Mouse (Mus musculus) kidney, postnatal 0 days (tissue): ENCODE measurements at regions not wholly inside any gene's neighbourhood (a gene's known extent, or its start where the extent isn't known, plus 50 kb on each side); places are given as distances from the start of the nearest gene placed in this dataset.
A peak's percentile ranks its signal among the peaks of the same experiment; 100 is the strongest.

Source experiments
- ATAC-seq: fragments of 200-750 bp; cut with Nextera tagmentation; replicated peaks from 2 replicates; pipeline ENCODE4 v1.8.0; 2017; ENCODE audit warnings: low read depth, moderate number of reproducible peaks, moderate TSS enrichment, moderate library complexity; ENCODE audit not compliant: low FRiP score
- DNase-seq: peaks from one replicate; pipeline ENCODE4 v3.0.0-alpha.2; 2016; ENCODE audit warnings: low spot score
- H3K27ac ChIP-seq: fragments of 300-500 bp; sonication (generic); 2 replicates; pipeline ENCODE4 v1.5.1; 2014; ENCODE audit warnings: mild to moderate bottlenecking
- H3K27me3 ChIP-seq: fragments of 300-500 bp; sonication (generic); 2 replicates; pipeline ENCODE4 v1.6.1; 2014; ENCODE audit warnings: low read length, mixed read lengths; ENCODE audit not compliant: insufficient read depth
- H3K36me3 ChIP-seq: fragments of 300-500 bp; sonication (generic); 2 replicates; pipeline ENCODE4 v1.6.1; 2014; ENCODE audit warnings: low read length, mixed read lengths; ENCODE audit not compliant: insufficient read depth
- H3K4me1 ChIP-seq: fragments of 300-500 bp; sonication (generic); replicated peaks from 2 replicates; pipeline ENCODE4 v1.6.1; 2014; ENCODE audit warnings: antibody characterized with exemption, low read length, mixed read lengths; ENCODE audit not compliant: insufficient read depth
- H3K4me2 ChIP-seq: fragments of 300-500 bp; sonication (generic); 2 replicates; pipeline ENCODE4 v1.6.1; 2014; ENCODE audit warnings: mild to moderate bottlenecking, low read length, moderate library complexity, mixed read lengths
- H3K4me3 ChIP-seq: fragments of 300-500 bp; sonication (generic); replicated peaks from 2 replicates; pipeline ENCODE4 v1.5.1; 2014; ENCODE audit warnings: low read depth, low read length
- H3K9ac ChIP-seq: fragments of 300-500 bp; sonication (generic); 2 replicates; pipeline ENCODE4 v1.6.1; 2014; ENCODE audit warnings: low read depth, low read length
- H3K9me3 ChIP-seq: fragments of 300-500 bp; sonication (generic); replicated peaks from 2 replicates; pipeline ENCODE4 v1.6.1; 2016; ENCODE audit warnings: low read length, inconsistent platforms, mixed read lengths
- CTCF ChIP-seq: IDR thresholded peaks from 2 replicates; pipeline ENCODE4 v1.5.1; 2016; ENCODE audit warnings: antibody characterized with exemption, low read depth, mild to moderate bottlenecking, moderate library complexity
- WGBS: fragments of 180-500 bp; shearing (Covaris S2); extraction: QIAGEN DNeasy Blood & Tissue Kit; methylation state at CpG from one replicate; pipeline ENCODE4 v1.1.7; 2014; 5-methylcytosine and 5-hydroxymethylcytosine counted together

DNA sequence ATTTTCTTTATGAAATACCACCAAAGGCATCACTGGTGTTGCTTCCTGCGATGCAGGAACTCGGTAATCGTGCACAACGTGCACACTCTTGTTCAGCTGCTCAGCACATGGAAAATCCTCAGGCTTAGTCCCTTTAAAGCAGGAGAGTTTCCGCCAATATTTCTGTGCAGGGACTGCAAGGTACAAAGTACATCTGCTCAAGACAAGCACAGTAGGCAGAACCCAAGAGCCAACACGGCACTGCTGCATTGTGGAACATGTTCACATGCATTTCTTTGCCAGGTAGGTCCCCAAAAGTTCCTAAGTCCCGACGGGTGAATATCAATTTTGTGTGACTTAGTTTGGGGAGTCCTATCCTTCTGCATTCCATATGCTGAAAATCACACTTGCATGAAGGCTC, 808.0 kb upstream of the Pou3f3 start:
- H3K4me3 ChIP-seq: no peak overlapping the region
- WGBS: 92% methylated on average over 8 of the region's 8 CpGs
- H3K27me3 ChIP-seq: no peaks in the 10 kb centered on the region
- no peak for DNase-seq
- H3K9ac ChIP-seq: no peak overlapping the region
- H3K4me2 ChIP-seq: no peak overlapping the region
- no peak for TF ChIP-seq CTCF
- H3K4me1 ChIP-seq: no peaks in the 10 kb centered on the region
- H3K9me3 ChIP-seq: no peaks in the 10 kb centered on the region
- H3K36me3 ChIP-seq: no peaks in the 10 kb centered on the region
- H3K27ac ChIP-seq: no peak overlapping the region
- ATAC-seq: no peak

DNA sequence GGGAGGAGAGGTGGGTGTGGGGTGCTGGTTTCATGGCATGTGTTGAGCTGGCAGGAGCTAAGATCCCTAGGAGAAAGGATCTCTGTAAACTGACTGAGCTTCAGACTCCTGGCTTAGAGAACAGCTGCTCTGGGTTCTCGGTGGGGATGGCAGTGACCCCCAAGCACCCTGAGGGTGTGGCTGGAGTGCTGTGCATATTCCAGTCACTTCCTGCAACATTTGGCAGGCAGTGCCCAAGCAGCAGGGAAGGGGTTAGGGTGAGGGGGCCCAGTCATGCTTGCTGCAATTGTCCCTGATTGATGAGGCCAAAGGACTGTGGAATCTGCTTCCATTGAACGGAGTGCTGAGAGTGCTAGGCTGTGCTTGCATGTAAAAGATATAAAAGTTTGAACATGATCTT, 807.4 kb upstream of the Pou3f3 start:
- 17% methylated on average over 2 of the region's 2 CpGs for WGBS
- Histone ChIP-seq H3K9me3 (no peaks in the 10 kb centered on the region), H3K27me3 (no peaks in the 10 kb centered on the region), H3K4me1 (no peaks in the 10 kb centered on the region), H3K36me3 (no peaks in the 10 kb centered on the region), H3K4me3 (no peak overlapping the region), H3K27ac (no peak overlapping the region), H3K4me2 (no peak overlapping the region), H3K9ac (no peak overlapping the region)
- ATAC-seq: no peak
- TF ChIP-seq CTCF: no peak
- no peak for DNase-seq

DNA sequence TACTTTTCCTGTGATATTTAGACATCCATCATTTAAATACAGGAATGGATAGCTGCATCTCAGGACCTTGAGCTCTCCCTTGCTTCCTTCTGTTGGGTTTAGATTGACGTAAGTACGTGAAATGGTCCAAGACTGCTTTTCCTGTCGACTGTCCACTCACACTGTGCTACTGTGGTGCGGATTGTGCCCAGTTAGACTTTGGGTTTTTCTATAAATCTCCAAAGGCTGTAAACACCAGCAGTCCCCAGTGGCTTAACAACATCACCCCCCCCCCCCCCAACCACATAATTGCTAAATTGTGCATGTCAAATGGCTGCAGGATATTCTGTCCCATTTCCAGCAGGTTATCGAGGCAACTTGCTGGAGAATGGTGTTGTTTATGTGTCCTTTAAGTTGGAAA, 806.6 kb upstream of the Pou3f3 start:
- WGBS: 43% methylated on average over 5 of the region's 5 CpGs
- Histone ChIP-seq H3K27me3 (no peaks in the 10 kb centered on the region), H3K27ac (no peak overlapping the region), H3K4me2 (no peak overlapping the region), H3K4me1 (no peaks in the 10 kb centered on the region), H3K36me3 (no peaks in the 10 kb centered on the region), H3K9ac (no peak overlapping the region), H3K9me3 (no peaks in the 10 kb centered on the region), H3K4me3 (no peak overlapping the region)
- DNase-seq (no peak), ATAC-seq (no peak)
- no peak for TF ChIP-seq CTCF

DNA sequence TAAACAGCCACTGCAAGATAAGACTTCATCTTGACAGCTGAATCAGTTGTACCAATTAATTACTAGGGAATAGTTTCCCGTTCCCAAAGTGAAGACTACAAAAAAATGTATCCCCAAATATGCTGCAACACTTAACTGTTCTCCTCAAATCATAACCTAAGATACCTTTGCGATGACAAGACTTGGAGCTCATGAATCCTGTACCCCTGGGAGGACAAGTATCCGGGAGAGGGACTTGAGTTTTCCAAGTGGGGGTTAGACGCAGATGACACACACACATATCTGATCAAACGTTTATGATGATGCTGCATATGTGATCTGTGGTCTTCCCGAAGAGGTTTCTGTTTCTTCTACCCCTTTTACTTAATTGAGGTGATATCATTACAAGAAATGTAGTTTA, 805.6 kb upstream of the Pou3f3 start:
- H3K9me3 ChIP-seq: no peaks in the 10 kb centered on the region
- H3K4me1 ChIP-seq: no peaks in the 10 kb centered on the region
- no peaks in the 10 kb centered on the region for H3K36me3 ChIP-seq
- ATAC-seq: no peak
- H3K27ac ChIP-seq: no peak overlapping the region
- 79% methylated on average over 6 of the region's 6 CpGs for WGBS
- no peak for TF ChIP-seq CTCF
- no peaks in the 10 kb centered on the region for H3K27me3 ChIP-seq
- no peak for DNase-seq
- no peak overlapping the region for H3K9ac ChIP-seq
- no peak overlapping the region for H3K4me2 ChIP-seq
- no peak overlapping the region for H3K4me3 ChIP-seq

DNA sequence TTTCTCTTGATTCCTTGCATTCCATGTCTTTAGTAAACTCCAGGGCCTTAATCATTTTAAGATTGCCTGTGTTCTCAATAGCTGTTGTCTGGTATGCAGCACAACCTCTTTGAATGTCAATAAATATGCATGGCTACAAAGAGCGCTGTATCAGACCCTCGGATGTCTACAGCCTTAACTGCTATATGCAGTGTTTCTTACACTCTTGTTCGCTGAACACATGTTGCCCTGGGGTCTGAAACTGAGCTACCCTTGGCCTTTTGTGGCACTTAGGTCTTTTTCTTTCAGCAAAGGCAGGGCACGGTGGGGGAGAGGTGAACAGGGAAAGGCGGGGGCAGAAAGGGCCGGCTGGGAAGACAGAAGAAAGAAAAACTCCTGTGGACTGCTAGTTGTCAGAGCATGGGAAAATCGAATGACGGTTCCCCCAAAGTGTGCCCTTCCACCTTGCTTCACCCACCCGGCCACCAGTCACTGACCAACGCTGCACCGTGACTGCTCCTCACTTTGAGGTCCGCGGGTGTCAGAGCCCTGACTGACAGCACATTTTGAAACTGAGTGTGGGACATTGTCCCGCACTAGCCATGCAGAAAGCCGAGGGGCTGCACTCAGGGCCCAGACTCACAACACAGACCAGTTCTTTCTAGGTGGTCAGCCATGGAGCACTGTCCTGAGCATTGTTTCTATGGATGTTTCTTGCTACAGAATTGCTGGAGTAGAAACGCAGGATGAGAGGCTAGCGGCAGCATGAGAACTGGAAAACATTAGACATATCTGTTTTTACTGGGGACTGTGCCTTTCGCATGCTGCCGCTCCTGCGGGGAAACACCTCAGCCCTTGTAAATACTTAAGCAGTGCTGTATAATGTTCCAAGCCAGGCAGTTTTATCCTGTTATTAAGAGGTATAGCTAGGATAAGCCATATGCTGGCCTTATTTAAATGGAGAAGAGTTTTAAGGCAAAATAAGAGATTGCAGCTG, 804.6 kb upstream of the Pou3f3 start:
- Histone ChIP-seq H3K4me2 (no peak overlapping the region), H3K9ac (no peak overlapping the region), H3K9me3 (no peaks in the 10 kb centered on the region), H3K36me3 (no peaks in the 10 kb centered on the region), H3K27me3 (no peaks in the 10 kb centered on the region), H3K4me1 (no peaks in the 10 kb centered on the region), H3K27ac (no peak overlapping the region), H3K4me3 (no peak overlapping the region)
- TF ChIP-seq CTCF: no peak
- WGBS: 65% methylated on average over 20 of the region's 20 CpGs
- no peak for DNase-seq
- ATAC-seq: no peak

DNA sequence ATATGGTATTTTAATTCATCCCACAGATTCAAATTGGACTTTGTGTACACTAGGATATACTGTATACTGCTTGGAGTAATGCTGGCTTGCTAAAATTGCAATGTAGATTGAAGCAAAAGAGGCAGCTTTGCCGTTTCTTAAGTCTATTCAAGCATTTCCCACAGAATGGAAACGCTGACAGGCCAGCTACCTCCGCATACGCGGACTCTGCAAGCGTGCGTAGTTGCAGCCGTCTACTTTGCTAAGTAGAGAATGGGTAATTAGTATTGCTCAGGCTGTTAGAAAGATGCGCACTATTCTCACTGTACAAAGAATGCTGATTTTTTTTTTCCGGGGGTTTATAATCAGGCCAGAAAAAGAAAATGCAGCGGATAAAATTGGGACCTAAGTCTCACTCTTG, 803.8 kb upstream of the Pou3f3 start:
- ATAC-seq: no peak
- 85% methylated on average over 11 of the region's 11 CpGs for WGBS
- no peak for TF ChIP-seq CTCF

DNA sequence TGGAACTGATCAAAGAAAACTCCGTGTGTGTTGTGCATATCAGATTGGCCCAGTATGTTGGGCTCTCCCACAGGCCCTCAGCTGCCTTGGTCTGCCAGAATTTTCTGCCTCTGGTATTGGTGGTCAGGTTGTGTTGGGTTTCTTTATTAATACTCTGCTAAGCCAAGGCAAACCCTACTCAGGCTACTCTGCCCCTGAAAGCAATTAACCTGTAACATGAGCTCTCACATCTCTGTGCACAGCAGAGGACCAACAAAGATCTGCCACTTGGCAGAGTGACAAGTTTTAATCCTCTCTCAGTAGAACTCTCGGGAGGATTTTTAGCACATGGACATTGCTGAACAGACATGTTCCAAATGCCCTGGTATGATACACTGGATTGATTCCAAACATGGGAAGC, 803.2 kb upstream of the Pou3f3 start:
- no peak for TF ChIP-seq CTCF
- ATAC-seq (no peak), DNase-seq (peak; percentile 58)
- Histone ChIP-seq H3K4me3 (no peak overlapping the region), H3K9me3 (no peaks in the 10 kb centered on the region), H3K27me3 (no peaks in the 10 kb centered on the region), H3K4me2 (no peak overlapping the region), H3K27ac (no peak overlapping the region), H3K9ac (no peak overlapping the region), H3K36me3 (no peaks in the 10 kb centered on the region), H3K4me1 (no peaks in the 10 kb centered on the region)
- 8% methylated on average over 2 of the region's 2 CpGs for WGBS

More for the DNA sequence above, 803.8 kb upstream of the Pou3f3 start:
- Histone ChIP-seq H3K4me1 (no peaks in the 10 kb centered on the region), H3K4me3 (no peak overlapping the region), H3K27me3 (no peaks in the 10 kb centered on the region), H3K27ac (no peak overlapping the region), H3K36me3 (no peaks in the 10 kb centered on the region), H3K9ac (no peak overlapping the region), H3K9me3 (no peaks in the 10 kb centered on the region), H3K4me2 (no peak overlapping the region)
- no peak for DNase-seq
